Mouse (Mus musculus) thymus, postnatal 36 days (tissue): ENCODE data around the gene Pf4.
"Not testable (repeated sequence)": the region's sequence is repeated elsewhere in the genome, so short reads cannot be mapped to it uniquely, and the experiment has no call there.

Experiments
- DNase-seq, 2 experiments: peaks; one replicate each; pipeline ENCODE4 v3.0.0; 2022; ENCODE audit warnings: mixed read lengths in 2 of 2

Pf4 gene

DNA sequence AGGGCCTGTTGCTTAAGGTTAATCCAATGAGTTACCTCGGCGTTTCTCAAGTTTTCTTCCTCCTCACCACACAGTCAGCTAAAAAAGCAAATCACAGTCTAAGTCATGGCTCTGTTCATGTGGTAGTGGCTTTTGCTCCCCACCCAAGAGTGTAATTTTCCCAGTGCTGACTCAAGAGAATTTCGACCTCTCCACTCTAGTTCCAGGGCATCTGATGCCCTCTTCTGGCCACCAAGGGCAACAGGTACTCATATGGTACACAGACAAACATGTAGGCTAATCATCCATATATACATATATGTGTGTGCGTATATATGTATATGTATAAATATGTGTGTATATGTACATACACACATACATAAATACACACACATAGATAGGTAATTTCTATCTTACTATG lies 15.9 kb downstream of the Pf4 start:
- no peak for DNase-seq

- no peak for DNase-seq
Measured at GRCm38 (mm10) chr5:90789306-90790073, 17.3 kb downstream of the Pf4 start.

DNA sequence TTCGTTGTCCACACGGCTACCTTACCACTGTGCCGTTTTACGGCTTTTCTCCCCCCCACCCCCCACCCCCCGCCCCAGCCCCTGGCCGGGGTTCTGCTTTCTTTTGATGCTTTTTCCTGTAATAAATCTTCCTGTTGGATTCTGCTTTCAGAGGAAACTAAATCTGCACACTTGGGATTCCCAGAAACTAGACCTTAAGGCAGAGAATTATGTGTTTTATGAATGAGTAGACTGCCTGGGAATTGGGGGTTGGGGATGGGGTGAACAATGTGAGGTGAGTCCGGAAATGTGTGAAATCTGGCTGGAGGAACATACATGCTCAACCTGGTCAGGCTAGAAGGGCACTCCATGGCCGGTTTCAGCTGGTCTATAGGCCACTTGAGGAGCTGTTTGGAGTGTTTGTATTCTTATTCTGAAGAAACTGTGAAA lies 17.9 kb downstream of the Pf4 start:
- DNase-seq, result no peak

- DNase-seq, result no peak
Measured at GRCm38 (mm10) chr5:90794195-90794625, 22.0 kb downstream of the Pf4 start, which contains the start of gene Cxcl15. Cxcl15 (plus strand) TSS chr5:90794534.

DNA sequence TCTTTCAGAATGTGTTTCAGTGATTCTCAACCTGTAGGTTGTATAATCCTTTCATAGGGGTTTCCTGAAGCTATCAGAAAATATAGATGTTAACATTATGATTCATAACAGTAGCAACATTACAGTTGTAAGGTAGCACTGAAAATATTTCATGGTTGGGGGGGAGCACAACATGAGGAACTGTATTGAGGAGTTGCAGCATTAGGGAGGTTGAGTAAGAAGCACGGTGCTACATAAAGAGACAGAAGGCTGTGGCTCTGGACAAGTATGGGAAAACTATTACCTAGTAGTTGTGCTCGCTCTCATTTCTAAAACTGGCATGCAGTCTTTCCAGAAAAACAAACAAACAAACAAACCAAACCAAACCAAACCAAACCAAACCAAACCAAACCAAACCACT lies 23.2 kb downstream of the Pf4 start:
- not testable (repeated sequence) for DNase-seq

DNA sequence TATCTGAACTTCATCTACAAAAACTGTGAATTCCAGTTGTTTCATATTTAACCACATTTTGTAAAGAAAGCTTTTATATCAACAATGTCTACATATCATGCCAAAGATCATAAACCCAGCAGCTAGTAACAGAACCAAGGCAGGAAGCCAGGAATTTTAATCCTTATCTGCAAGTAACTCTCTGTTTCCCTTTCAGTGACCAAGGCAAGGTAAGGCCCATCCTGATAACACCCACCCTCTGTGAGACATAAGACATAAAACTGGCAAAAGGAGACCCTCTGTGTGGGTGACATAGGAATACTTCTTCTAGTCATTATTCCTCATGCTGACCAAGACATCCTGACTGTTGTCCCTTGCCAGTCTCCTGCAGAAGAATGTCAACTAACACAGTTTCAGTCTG lies 32.3 kb downstream of the Pf4 start:
- no peak for DNase-seq

GRCm38 (mm10) chr5:90806050-90806449 lies 33.8 kb downstream of the Pf4 start:
- DNase-seq, result no peak

DNA sequence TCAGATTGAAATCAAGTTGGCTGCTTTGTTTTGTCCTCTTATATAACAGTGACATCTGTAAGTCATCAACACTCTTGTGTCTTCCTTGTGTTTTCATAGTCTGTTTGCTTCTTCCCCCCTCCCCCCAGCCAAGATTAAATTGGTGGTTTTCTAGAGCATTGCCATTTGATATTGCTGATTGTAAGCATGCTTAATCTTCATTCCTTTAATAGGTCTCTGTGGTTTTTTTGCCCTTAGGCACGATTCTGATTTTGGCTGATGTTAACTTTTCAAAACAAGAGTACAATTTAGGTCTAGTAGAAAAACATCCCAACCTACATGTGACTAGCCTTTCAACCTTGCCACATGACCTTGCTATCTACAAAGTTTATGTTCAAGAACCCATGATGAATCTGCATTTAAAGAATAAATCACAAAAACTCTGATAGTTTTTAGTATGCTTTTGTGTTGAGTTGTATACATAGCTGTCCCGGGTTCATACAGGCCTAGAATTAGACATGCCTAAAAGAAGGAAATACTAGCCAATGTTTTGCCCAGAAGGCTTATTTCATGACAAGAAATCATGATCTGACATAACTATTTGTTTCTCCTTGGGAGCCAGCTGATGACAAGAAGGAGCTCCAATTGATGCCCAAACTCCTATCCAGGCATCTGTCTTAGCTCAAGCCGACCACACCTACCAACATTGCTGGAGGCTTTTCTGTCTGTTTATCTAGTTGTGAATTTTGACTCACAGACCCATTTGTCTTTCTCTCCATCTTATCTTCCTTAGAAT lies 35.1 kb downstream of the Pf4 start:
- no peak for DNase-seq

DNA sequence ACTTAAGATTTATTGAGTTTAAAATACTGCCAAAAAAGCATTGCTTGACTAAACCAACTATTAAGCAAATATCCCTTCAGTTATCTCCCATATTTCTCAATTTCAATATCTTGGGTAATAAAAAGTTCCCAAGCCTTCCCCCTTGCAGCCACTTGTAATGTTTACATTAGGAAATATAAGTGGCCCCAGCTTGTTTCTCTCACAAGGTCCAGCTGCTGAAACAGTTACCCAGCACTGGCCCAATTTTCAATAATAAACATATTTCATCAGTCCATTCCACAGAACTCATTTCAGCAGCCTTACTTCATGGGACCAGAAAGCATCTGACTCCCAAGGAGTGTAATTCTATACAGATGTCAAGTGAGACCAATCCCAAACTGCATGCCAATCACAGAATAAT lies 47.5 kb downstream of the Pf4 start:
- no peak for DNase-seq
